Mouse (Mus musculus): ENCODE measurements around the gene Olfr742. TPM values are rescaled to one million over a fixed set of nuclear protein-coding genes. Genes with fewer than 3 reads are reported as not detected.

Gene Olfr742
- total RNA-seq (2017) = not detected in 2 replicates

- no peak for ATAC-seq (ENCODE audit: extremely low read depth, insufficient number of reproducible peaks, low FRiP score, poor library complexity, severe bottlenecking)
These were observed at the start of gene Olfr742 for GRCm38 (mm10) chr14:50503300-50503699. Gene Olfr742, plus strand, starts transcription at chr14:50503600.

GRCm38 (mm10) chr14:50472438-50472837 lies 31.0 kb upstream of the Olfr742 start, which contains the start of gene Olfr741:
Gene Olfr741, plus strand, starts transcription at chr14:50472738.
- no peak for ATAC-seq (ENCODE audit: extremely low read depth, insufficient number of reproducible peaks, low FRiP score, poor library complexity, severe bottlenecking)

- no peak for ATAC-seq (ENCODE audit: extremely low read depth, insufficient number of reproducible peaks, low FRiP score, poor library complexity, severe bottlenecking)
These were observed 25.0 kb upstream of the Olfr742 start for GRCm38 (mm10) chr14:50478406-50478805.

GRCm38 (mm10) chr14:50521539-50521938 lies 18.1 kb downstream of the Olfr742 start, which contains the start of gene Olfr743:
Gene Olfr743, plus strand, starts transcription at chr14:50521839.
- ATAC-seq (ENCODE audit: extremely low read depth, insufficient number of reproducible peaks, low FRiP score, poor library complexity, severe bottlenecking) = no peak

GRCm38 (mm10) chr14:50552734-50553133 lies 49.3 kb downstream of the Olfr742 start:
- no peak for ATAC-seq (ENCODE audit: extremely low read depth, insufficient number of reproducible peaks, low FRiP score, poor library complexity, severe bottlenecking)

Other genes with a start within 250 kb of the Olfr742 start
- not detected in 2 replicates for gene Olfr732, start 219.4 kb upstream of the Olfr742 start, total RNA-seq (2017)
- gene Olfr733, start 202.1 kb upstream of the Olfr742 start, total RNA-seq (2017) = not detected in 2 replicates
- not detected in 2 replicates for gene Olfr734, start 176.8 kb upstream of the Olfr742 start, total RNA-seq (2017)
- gene Olfr735, start 154.7 kb upstream of the Olfr742 start, total RNA-seq (2017) = not detected in 2 replicates
- gene Tlr11, start 145.7 kb upstream of the Olfr742 start, total RNA-seq (2017) = 0.12 TPM in 1 of 2 replicates, not detected in the other
- gene Olfr736, start 122.4 kb upstream of the Olfr742 start, total RNA-seq (2017) = not detected in 2 replicates
- not detected in 2 replicates for gene Olfr738, start 96.0 kb upstream of the Olfr742 start, total RNA-seq (2017)
- gene Olfr739, start 85.0 kb upstream of the Olfr742 start, total RNA-seq (2017) = not detected in 2 replicates
- gene Olfr740, start 58.1 kb upstream of the Olfr742 start, total RNA-seq (2017) = 0.23 TPM in 1 of 2 replicates, not detected in the other
- gene Olfr741, start 30.9 kb upstream of the Olfr742 start, total RNA-seq (2017) = 0.81 TPM in 1 of 2 replicates, not detected in the other
- not detected in 2 replicates for gene Olfr743, start 18.2 kb downstream of the Olfr742 start, total RNA-seq (2017)
- 0.25 TPM in 1 of 2 replicates, not detected in the other for gene Olfr744, start 111.3 kb downstream of the Olfr742 start, total RNA-seq (2017)
- not detected in 2 replicates for gene Olfr745, start 135.8 kb downstream of the Olfr742 start, total RNA-seq (2017)
- gene Olfr746, start 143.5 kb downstream of the Olfr742 start, total RNA-seq (2017) = not detected in 2 replicates
- gene Olfr747, start 189.6 kb downstream of the Olfr742 start, total RNA-seq (2017) = not detected in 2 replicates
- gene Olfr748, start 203.8 kb downstream of the Olfr742 start, total RNA-seq (2017) = not detected in 2 replicates
- gene Olfr749, start 241.5 kb downstream of the Olfr742 start, total RNA-seq (2017) = not detected in 2 replicates

Data from neutrophil, adult 5-6 weeks (primary cell).